16 mouse cellular contexts compared by ENCODE assay signal in the genomic region with DNA sequence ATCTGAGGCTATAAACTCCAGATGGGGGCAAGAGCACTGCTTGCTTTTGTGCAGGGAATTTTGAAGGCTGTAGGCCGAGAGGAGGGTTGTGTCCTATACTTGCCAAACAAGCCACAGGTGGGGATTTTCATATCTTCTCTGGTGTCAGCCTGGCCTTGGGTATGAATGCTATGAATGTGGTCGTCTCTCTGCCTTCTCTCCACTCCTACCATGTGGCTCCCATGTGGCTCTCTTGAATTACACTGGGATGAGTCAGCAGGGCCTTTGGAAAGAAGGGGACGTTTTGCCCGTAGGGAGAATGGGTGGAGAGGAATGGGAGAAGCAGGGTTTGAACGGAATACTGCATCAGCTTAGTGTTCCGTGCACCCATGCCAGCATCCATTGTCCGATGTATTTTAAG.
A peak's percentile ranks its signal among the peaks of the same experiment; 100 is the strongest.
DNase-seq lines count a peak whose midpoint lies in the region; ATAC-seq lines count a peak whose summit lies in the region.
"Had no signal": no experiment of that assay in that cellular context is flagged by ENCODE, and none has a peak within 500 bp of the region (broad histone marks: within the 10 kb centered on the region; RNA-seq: fewer than 3 reads in every experiment).

No protein-coding gene starts in this region.

- no peaks in the 10 kb centered on the region for H3K9me3 ChIP-seq in heart, embryonic 12.5 days (replicated peaks)
- H3K9me3 ChIP-seq in neural tube, embryonic 13.5 days: 0 out of 2 replicates have a peak, but pooled peaks cover 4% of the 10 kb centered on the region
- no peaks in the 10 kb centered on the region for H3K9me3 ChIP-seq in limb, embryonic 15.5 days
- H3K9me3 ChIP-seq: embryonic facial prominence, embryonic 13.5 days; hindbrain, embryonic 15.5 days; liver, embryonic 12.5 days; lung, embryonic 15.5 days had no signal

- DNase-seq in heart, postnatal 4 days: no peak
- DNase-seq in neural tube, embryonic 10.5 days (ENCODE audit: extremely low spot score, low spot score): no peak
- DNase-seq in NIH3T3 (ENCODE audit: low read depth): peak; percentile 72
- DNase-seq in left cerebral cortex, postnatal 25 days (ENCODE audit: low spot score in 2 of 2): no peak
- DNase-seq: cerebellum, postnatal 14 days had no signal

- ATAC-seq in heart, embryonic 12.5 days (ENCODE audit: insufficient number of reproducible peaks, low FRiP score): no peak
- ATAC-seq in neural tube, embryonic 13.5 days (ENCODE audit: low read depth): no peak
- no peak for ATAC-seq in limb, embryonic 15.5 days (ENCODE audit: insufficient number of reproducible peaks, low FRiP score, low TSS enrichment, low read depth)
- ATAC-seq: intestine, postnatal 0 days; liver, embryonic 12.5 days had no signal

- intact Hi-C loops in left cerebral cortex, postnatal 25 days (cut with DNase I): no loop called here

- WGBS in heart, embryonic 12.5 days: 60% methylated on average over 7 of the region's 7 CpGs
- 72% methylated on average over 7 of the region's 7 CpGs for WGBS in neural tube, embryonic 13.5 days
- 35% methylated on average over 7 of the region's 7 CpGs for WGBS in limb, embryonic 15.5 days

- H3K4me2 ChIP-seq in heart, embryonic 12.5 days: no peak overlapping the region
- no peak overlapping the region for H3K4me2 ChIP-seq in neural tube, embryonic 13.5 days
- H3K4me2 ChIP-seq in limb, embryonic 15.5 days: no peak overlapping the region
- H3K4me2 ChIP-seq: embryonic facial prominence, embryonic 13.5 days; hindbrain, embryonic 15.5 days; liver, embryonic 12.5 days; lung, embryonic 15.5 days; midbrain, embryonic 12.5 days had no signal

- H3K4me1 ChIP-seq in heart, embryonic 12.5 days (replicated peaks): peaks cover 97% of the 10 kb centered on the region
- peaks cover 39% of the 10 kb centered on the region for H3K4me1 ChIP-seq in neural tube, embryonic 13.5 days (replicated peaks)
- H3K4me1 ChIP-seq in limb, embryonic 15.5 days: peaks cover 92% of the 10 kb centered on the region

- H3K36me3 ChIP-seq in heart, embryonic 12.5 days: peaks cover 5% of the 10 kb centered on the region; the same call in 1 of the 2 replicates
- no peaks in the 10 kb centered on the region for H3K36me3 ChIP-seq in neural tube, embryonic 13.5 days
- H3K36me3 ChIP-seq in limb, embryonic 15.5 days: no peaks in the 10 kb centered on the region
- H3K36me3 ChIP-seq: embryonic facial prominence, embryonic 13.5 days; hindbrain, embryonic 15.5 days; liver, embryonic 12.5 days; lung, embryonic 15.5 days; midbrain, embryonic 12.5 days had no signal

- H3K27ac ChIP-seq in heart, embryonic 12.5 days (ENCODE audit: poor library complexity, severe bottlenecking): 0 out of 2 replicates have a peak overlapping the region, but pooled peaks have one; percentile 49
- H3K27ac ChIP-seq in neural tube, embryonic 13.5 days (replicated peaks): 0 out of 2 replicates have a peak overlapping the region, but pooled peaks have one; percentile 23
- H3K27ac ChIP-seq in limb, embryonic 15.5 days: peak overlapping the region; percentile 58; the same call in 1 of the 2 replicates
- H3K27ac ChIP-seq: embryonic facial prominence, embryonic 13.5 days; hindbrain, embryonic 15.5 days; left cerebral cortex, adult 2 months; liver, embryonic 12.5 days; lung, embryonic 15.5 days; midbrain, embryonic 12.5 days; stomach, postnatal 0 days had no signal

- no peak overlapping the region for H3K4me3 ChIP-seq in heart, embryonic 12.5 days
- no peak overlapping the region for H3K4me3 ChIP-seq in neural tube, embryonic 13.5 days
- H3K4me3 ChIP-seq in limb, embryonic 15.5 days: no peak overlapping the region
- H3K4me3 ChIP-seq: embryonic facial prominence, embryonic 13.5 days; hindbrain, embryonic 15.5 days; left cerebral cortex, adult 2 months; liver, embryonic 12.5 days; lung, embryonic 15.5 days; midbrain, embryonic 12.5 days had no signal

- H3K9ac ChIP-seq in heart, embryonic 12.5 days: no peak overlapping the region
- H3K9ac ChIP-seq in neural tube, embryonic 13.5 days: no peak overlapping the region
- no peak overlapping the region for H3K9ac ChIP-seq in limb, embryonic 15.5 days
- H3K9ac ChIP-seq: embryonic facial prominence, embryonic 13.5 days; hindbrain, embryonic 15.5 days; liver, embryonic 12.5 days; lung, embryonic 15.5 days; midbrain, embryonic 12.5 days had no signal

- no peaks in the 10 kb centered on the region for H3K27me3 ChIP-seq in heart, embryonic 12.5 days (replicated peaks)
- H3K27me3 ChIP-seq in neural tube, embryonic 13.5 days: peaks cover 76% of the 10 kb centered on the region
- no peaks in the 10 kb centered on the region for H3K27me3 ChIP-seq in limb, embryonic 15.5 days
- H3K27me3 ChIP-seq: embryonic facial prominence, embryonic 13.5 days; lung, embryonic 15.5 days had no signal
